Mouse (Mus musculus): ENCODE data around the gene Il22ra2.

Il22ra2 gene

GRCm38 (mm10) chr10:19621408-19622048 lies at the start of gene Il22ra2:
TSS of gene Il22ra2 (plus strand) at chr10:19621998.
- DNase-seq (ENCODE audit: low spot score in 2 of 2) = no peak

GRCm38 (mm10) chr10:19577571-19577970 lies 44.2 kb upstream of the Il22ra2 start:
- DNase-seq (ENCODE audit: low spot score in 2 of 2) = no peak

GRCm38 (mm10) chr10:19578001-19578400 lies 43.8 kb upstream of the Il22ra2 start:
- DNase-seq (ENCODE audit: low spot score in 2 of 2) = no peak

GRCm38 (mm10) chr10:19578409-19578986 lies 43.3 kb upstream of the Il22ra2 start:
- DNase-seq (ENCODE audit: low spot score in 2 of 2) = peak in 1 of 2 experiments; percentile 37

GRCm38 (mm10) chr10:19580660-19581059 lies 41.1 kb upstream of the Il22ra2 start:
- DNase-seq (ENCODE audit: low spot score in 2 of 2) = no peak

GRCm38 (mm10) chr10:19581844-19582582 lies 39.8 kb upstream of the Il22ra2 start:
- peak in 1 of 2 experiments; percentile 28 for DNase-seq (ENCODE audit: low spot score in 2 of 2)

GRCm38 (mm10) chr10:19582806-19583430 lies 38.9 kb upstream of the Il22ra2 start:
- no peak for DNase-seq (ENCODE audit: low spot score in 2 of 2)

- DNase-seq (ENCODE audit: low spot score in 2 of 2) = peak; percentile 34 to 68
These were observed 37.7 kb upstream of the Il22ra2 start for GRCm38 (mm10) chr10:19584064-19584463.

DNA sequence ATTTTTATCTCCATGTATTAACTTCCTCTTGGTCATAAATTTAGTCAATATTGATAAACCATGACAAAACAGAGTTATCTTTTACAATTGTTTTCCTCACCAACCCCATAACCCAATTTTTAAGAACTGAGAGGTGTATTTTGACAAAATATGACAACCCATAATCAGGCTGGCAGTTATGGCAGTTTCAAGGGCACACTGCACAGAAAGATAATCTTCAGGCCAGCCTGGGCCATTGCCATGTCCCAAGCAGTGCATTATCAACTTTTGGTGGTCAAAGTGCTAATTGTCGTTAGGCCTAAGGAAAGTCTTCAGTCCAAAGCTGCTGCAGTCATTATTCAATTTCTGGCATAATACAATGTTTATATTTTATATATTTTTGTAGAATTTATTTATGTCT lies 37.0 kb upstream of the Il22ra2 start:
- no peak for DNase-seq (ENCODE audit: low spot score in 2 of 2)

DNA sequence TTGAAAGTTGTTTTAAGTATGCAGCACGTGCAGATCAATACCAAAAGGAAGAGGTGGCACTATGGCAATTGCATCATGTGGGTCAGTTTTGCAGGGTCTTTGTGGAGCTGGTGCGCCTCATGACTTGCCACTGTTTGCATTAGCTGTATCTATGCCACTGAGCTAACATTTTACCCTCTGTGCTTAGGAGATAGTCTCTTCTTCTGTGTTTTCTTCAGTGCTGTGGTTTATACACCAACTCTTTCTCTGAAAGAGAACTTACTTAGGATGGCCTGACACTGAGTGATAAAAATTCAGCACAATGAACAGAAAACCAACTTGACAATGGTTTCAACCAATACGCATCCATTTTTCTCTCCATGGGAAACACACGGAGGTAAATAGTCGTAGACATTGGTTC lies 35.9 kb upstream of the Il22ra2 start:
- no peak for DNase-seq (ENCODE audit: low spot score in 2 of 2)

GRCm38 (mm10) chr10:19587281-19587680 lies 34.5 kb upstream of the Il22ra2 start:
- no peak for DNase-seq (ENCODE audit: low spot score in 2 of 2)

- no peak for DNase-seq (ENCODE audit: low spot score in 2 of 2)
These were observed 32.2 kb upstream of the Il22ra2 start for GRCm38 (mm10) chr10:19589626-19590025.

DNA sequence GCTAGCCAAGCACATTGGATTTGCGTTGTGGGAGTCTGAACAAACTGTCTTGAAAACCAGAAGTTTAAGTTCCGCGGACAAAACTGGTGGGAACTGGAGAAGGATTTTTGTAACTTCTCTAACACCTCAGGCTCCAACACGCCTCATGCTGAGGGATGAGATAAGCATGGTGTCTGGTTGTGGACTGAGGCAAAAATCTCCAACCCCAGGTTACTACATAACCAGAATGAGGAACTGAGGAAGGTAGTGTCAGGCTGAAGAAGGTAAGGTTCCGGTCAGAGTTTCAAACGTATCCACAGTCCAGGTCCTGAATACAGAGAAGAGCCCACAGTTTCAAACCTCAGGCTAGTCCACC lies 30.5 kb upstream of the Il22ra2 start:
- DNase-seq (ENCODE audit: low spot score in 2 of 2) = no peak

DNA sequence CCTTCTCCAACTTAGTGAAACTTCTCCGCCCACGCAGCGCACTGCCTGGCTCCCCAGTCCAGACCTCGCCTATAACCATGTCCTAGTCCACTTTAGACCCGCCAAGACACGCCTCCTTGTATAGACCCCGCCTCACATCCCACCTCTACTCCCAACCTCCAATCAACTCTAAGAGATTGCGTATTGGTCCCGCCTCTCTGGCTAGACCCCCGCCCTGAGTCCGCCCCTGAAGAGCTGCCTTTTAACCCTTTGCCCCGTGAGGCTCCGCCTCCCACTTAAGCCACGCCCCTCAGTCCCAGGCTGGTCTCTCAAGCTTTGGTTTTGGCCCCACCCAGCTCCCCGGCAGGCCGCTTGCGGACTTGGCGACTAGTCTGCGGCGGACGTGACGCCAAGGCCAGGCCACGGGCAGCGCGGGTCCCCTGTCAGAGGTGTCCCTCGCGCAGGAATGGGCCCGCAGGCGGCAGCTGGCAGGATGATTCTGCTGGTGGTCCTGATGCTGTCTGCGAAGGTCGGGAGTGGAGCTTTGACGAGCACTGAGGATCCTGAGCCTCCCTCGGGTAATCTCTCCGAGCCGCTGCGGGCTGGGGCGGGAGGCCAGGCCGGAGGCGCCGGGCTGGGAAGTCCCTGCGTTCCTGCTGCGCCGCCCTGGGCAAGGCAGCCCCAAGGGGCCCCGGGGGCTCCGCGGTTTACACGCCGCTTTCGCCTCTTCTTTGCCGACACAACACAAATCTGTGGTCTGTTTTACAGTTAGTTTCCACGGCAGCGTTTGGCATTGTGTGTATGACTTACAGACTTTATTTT lies 30.0 kb upstream of the Il22ra2 start, which contains the start of gene Ifngr1:
Gene Ifngr1, plus strand, starts transcription at position 309 of the 801 bp plus-strand sequence.
- DNase-seq (ENCODE audit: low spot score in 2 of 2) = peak; percentile 97 to 99

GRCm38 (mm10) chr10:19592556-19592955 lies 29.2 kb upstream of the Il22ra2 start:
- no peak for DNase-seq (ENCODE audit: low spot score in 2 of 2)

DNA sequence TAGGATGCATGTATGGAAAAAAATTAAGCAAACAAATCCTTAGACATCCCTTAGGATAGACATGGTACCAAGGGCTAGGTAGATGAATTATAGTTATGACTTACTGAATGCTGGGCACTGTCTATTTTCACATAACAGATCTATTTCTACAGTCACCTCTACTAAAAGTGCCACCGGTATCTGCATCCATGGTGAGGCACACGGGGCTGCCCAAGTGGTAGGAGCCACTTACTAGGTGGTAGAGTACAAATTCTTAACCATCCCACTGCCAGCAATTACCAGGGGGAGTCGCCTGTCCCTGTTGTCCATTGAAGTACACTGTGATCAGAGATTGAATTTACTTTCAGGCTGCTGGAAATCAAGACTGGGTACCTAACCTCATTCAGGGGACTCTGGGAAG lies 28.5 kb upstream of the Il22ra2 start:
- no peak for DNase-seq (ENCODE audit: low spot score in 2 of 2)

GRCm38 (mm10) chr10:19594201-19594905 lies 27.4 kb upstream of the Il22ra2 start:
- DNase-seq (ENCODE audit: low spot score in 2 of 2) = no peak

GRCm38 (mm10) chr10:19596866-19597265 lies 24.9 kb upstream of the Il22ra2 start:
- DNase-seq (ENCODE audit: low spot score in 2 of 2) = no peak

DNA sequence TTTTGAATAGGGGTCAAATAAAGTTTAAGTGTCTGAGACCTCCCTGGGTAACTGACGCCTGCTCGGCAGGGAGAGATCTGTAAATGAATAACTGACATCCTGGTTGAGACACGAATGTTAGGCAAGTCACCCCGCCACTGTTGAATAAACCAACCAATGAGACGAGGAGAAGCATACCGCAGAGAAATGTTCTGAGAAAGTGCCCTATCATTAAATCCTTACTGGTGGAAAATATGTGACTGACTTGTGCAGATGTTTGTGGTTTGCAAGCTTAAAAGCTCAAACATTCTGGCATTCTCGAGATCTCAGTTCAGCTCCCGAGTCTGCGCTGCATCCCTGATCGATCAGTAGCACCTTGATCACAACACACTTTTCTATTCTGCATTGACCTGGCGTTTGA lies 23.7 kb upstream of the Il22ra2 start:
- DNase-seq (ENCODE audit: low spot score in 2 of 2) = no peak

GRCm38 (mm10) chr10:19599331-19600092 lies 22.3 kb upstream of the Il22ra2 start:
- DNase-seq (ENCODE audit: low spot score in 2 of 2) = no peak

Data from spleen, postnatal 10 days (tissue).